Mouse (Mus musculus) kidney, adult 18-20 months (tissue): ENCODE results near the gene Zfp768.
"Not testable (repeated sequence)": the region's sequence is repeated elsewhere in the genome, so short reads cannot be mapped to it uniquely, and the experiment has no call there.

Experiments
- DNase-seq: peaks from one replicate; pipeline ENCODE4 v3.0.0; 2021

The Zfp768 gene

DNA sequence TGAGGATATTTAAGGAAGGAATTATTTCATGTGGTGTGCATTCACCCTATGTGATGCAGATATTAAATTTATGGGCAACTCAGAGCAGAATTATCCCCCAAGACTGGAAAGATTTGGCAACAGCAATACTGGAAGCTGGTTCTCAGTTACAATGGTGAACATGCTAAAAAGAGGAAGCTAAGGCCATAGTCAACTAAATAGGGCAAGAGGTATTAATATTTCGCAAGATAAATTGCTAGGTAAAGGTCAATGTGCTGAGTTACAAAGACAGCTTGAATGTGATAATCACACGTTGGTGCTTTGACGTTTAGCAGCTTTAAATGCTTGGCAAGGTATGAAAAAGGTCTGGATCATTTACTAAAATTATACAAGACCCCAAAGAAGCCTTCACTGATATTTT is 10.4 kb upstream of the Zfp768 start:
- DNase-seq: no peak

DNA sequence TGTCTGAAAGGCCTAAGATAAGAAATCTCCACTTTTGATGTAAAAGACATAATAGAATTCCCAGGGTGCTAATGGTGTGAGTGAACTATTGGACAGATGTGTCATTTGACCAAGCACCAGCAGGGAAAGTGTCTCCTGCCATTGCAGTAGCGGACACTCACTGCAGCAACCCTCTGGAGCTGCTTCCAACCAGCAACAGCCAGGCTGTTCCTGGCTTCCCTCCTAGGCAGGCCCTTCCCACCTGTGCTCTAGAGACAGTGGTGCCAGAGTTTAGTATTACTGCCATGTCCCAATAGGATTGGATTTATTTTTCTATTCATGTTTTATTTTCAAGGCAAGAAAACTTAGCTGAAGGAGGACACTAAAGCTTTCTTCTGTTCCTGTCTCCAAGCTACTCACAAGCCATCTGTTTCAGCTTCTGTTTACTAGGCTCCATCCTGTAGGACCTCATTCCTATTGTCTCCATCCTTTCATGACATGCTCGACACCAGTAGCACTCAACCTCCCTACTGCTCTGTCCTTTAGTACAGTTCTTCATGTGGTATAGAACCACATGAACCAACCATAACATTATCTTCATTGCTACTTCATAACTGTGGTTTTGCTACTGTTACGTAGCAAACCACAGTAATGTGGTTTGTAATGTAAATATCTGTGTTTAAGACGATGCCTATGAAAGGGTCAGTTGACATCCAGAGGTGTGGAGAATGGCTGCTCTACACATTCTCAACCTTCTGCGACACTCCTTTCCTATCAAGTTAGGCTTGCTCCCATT is 6.0 kb upstream of the Zfp768 start:
- DNase-seq: no peak

DNA sequence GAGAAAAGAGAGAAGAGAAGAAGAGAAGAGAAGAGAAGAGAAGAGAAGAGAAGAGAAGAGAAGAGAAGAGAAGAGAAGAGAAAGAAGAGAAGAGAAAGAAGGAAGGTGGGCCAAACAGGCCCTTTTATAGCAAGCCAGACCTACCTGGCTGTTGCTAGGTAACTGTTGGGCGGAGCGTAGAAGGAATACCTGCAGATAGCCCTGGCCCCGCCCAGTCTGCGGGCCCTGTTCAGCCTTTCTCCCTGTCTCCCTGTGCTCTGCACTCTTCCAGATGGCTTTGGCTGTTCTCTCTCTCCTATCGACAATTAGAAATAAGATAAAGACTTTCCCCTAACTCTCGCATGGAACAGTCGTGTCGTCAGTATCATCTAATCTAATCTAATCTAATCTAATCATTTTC is 1.3 kb upstream of the Zfp768 start:
- peak; percentile 78 for DNase-seq

DNA sequence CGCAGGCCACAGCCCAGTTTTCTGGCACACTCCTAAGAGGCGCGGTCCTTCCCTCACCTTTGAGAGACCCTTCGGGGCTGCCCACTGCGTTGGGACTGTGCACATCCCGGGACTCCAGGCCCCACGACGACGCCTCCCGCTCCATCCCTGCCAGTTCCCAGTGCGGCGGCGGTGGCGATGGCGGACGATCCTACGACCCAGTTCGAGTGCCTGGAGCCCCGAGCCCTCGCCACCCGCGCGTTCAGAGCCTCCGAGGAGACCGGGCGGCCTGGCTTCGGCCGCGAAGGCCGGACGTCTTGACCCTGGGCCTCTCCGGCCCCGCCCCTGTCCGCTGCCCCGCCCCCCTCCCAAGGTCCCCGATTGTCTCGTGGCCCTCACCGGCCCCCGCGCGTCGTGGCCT is 297 bp downstream of the Zfp768 start:
- peak; percentile 88 for DNase-seq

DNA sequence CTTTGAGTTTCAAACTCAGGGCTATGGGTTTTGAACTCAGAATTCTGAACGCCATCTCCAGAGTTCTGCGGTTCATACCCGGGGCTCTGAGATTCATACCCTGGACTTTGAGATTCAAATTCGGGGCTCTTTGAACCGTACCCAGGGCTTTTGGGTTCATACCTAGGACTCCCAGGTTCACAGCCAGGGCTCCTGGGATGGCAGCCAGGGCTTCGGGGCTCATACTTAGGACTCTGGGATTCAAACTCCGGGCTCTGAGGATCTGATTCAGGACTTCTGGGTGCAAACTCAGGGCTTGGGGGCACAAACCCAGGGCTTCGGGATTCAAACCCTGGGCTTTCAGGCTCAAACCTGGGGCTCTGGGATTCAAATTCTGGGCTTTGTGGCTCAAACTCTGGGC is 1.0 kb downstream of the Zfp768 start:
- peak; percentile 45 for DNase-seq

DNA sequence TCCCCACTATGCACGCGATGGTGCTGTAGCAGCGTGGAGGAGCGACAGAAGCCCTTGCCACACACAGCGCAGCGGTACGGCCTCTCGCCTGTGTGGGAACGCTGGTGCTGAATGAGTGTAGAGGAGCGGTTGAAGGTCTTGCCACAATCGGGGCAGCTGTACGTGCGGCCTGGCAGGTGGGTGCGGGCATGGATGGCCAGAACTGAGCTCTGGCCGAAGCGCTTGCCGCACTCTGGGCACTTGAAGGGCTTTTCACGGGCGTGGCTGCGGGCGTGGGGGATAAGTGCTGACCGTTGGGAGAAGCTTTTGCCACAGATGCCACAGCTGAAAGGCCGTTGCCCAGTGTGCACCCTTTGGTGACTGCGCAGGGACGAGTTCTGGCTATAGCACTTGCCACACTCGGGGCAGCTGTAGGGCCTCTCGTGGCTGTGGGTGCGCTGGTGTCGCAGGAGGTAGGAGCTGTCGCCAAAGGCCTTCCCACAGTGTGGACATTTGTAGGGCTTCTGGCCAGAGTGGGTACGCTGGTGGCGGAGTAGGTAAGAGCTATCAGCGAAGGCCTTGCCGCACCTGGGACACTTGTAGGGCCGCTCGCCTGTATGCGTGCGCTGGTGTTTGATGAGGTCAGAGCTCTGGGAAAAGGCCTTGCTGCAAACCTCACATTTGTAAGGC is 1.9 kb downstream of the Zfp768 start:
- DNase-seq: no peak

DNA sequence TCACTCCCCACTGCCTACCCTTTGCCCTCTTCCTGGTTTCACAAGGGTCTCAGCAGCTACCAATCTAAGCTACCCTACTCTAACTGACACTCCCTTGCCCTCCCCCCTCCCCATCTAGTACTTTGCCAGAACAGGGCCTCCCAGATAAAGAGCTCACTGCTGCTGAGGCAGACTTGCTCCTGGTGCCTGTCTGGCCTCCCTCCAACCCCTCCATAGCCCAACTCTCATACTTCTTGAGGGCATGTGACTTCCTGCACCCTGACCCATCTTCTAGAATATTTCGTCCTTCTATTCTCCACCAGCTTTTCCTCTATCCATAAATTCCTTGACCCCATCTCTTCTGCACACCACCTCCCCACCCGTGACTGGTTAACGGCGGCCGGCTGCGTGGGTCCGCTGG is 2.5 kb downstream of the Zfp768 start:
- no peak for DNase-seq

DNA sequence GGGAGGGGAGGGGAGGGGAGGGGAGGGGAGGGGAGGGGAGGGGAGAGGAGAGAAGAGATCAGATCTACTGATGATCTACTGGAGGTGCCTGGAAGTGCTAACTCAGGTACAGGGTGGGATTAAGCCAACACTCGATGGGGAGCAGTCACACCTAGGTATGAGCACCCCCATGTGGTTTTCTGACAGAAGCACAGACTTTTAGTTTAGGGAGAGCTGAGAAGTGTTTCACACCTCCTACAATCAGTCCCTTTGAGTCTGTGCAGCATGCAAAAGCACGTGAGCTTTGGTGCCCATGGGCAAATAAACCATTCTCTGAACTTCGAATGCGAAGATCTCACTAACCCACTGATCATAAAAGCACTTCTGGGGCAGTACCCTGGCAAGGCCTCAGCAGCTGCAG is 3.1 kb downstream of the Zfp768 start:
- DNase-seq: peak; percentile 31

DNA sequence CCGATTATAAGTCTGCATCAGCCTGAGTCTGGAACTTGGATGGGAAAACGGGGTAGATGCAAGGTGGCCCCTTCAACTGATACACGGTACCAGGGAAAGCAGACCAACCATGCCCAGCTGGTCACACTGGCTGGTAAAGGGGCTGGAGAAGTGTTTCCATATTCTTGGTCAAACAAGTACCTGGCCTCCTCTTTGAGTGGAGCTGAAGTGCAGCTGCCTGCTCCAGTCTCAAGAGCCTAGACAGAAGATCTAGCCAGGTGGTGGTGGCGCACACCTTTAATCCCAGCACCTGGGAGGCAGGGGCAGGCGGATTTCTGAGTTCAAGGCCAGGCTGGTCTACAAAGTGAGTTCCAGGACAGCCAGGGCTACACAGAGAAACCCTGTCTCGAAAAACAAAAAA is 3.5 kb downstream of the Zfp768 start:
- DNase-seq: not testable (repeated sequence)

DNA sequence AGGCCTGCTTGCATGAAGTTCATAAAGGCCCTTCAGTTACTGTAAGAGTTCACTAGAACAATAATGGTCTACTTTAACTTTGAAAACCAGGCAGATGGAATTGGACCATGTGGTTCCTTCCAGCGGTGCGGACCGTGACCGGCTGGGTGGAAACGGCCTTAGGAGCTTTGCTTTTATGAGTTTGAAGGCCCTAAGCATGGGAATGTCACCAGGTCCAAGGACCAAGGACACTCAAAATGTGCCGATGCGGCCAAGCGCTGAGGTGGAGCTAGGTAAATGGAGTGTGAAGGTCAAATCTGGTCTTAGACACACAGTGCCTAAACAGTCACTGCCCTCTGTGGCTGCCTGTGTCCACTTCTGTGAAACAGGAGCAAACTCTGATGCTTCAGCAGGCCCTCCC is 4.0 kb downstream of the Zfp768 start:
- peak; percentile 73 for DNase-seq

DNA sequence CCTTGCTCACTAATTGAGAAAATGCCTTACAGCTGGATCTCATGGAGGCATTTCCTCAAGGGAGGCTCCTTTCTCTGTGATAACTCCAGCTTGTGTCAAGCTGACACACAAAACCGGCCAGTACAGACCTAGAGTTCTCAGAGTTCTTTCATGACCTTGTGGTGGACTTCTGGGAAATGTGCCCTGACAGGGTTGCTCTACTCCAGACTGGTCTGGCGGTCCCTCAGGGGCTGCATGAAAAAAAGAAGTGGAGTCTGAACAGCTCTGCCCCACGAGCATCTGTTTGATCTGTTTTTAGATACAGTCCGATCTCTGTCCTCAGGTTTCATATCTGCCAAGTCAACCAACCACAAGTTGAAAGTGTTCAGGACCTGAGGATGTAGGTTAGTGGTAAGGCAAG is 7.8 kb downstream of the Zfp768 start:
- DNase-seq: peak; percentile 17

DNA sequence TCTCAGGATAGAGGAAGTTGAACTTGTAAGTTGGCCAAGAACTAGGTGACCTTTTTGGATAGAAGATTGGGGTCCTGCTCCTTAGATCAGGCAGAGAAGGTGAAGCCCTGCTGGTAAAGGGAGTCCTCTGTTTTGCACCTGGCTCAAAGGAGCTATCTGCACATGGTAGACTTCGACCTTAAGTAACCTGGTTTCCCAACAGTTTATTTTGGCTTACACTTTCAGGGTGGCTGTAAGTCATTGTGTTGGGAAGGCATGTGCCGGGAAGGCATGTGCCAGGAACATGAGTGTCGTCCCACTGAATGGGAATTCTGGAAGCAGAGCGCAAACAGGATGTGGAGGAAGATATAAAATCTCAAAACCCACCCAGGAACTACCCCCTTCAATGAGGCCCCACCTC is 9.8 kb downstream of the Zfp768 start:
- DNase-seq: no peak

DNA sequence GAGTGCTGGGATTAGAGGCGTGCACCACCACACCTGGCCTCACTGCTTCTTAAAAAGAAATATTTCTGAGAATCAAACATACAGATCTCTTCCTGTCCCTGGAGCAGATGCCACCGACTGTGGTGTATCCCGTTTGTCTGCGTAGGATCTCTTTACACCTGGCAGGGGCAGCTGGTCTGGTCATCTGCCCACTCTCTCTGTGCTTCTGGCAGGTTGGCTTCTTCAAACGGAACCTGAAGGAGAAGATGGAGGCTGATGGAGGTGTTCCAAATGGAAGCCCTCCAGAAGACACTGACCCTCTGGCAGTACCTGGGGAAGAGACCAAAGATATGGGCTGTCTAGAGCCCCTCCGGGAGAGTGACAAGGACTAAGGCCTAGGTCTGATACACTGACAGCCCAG is 12.1 kb downstream of the Zfp768 start:
- no peak for DNase-seq

DNA sequence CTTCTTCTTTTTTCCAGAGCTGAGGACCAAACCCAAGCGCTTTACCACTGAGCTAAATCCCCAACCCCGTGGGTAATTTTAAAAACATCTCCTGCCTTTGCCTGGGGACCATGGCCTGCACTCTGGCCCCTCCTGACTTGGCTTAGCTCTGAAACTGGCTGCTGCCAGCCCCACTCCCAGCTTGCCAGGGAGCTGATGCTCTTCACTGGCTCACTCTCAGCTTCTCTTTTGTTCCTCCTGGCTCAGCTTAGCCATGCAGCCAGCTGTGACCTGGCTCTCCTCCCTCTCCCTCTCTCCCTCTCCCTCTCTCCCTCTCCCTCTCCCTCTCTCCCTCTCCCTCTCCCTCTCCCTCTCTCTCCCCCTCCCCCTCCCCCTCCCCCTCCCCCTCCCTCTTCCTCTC is 18.7 kb downstream of the Zfp768 start:
- DNase-seq: peak; percentile 17

DNA sequence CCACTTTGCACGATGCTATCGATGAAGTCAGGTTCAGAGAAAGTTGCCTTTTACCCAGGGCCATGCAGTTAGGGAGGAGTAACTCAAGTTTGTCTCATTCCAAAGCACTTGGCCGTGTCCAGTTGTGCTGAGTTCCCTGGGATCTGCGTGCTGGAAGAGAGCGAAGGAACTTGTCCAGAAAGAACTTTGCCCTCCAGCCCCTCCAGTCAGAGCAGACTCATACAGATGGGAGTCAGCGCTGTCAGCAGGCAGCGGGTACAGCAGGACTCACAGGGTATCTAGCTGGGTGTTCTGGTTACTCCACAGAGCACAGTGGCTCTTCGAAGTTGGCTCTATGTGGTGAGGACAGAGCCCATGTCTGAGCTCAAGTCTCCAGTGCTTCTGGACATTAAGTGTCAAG is 19.8 kb downstream of the Zfp768 start:
- peak; percentile 34 for DNase-seq

DNA sequence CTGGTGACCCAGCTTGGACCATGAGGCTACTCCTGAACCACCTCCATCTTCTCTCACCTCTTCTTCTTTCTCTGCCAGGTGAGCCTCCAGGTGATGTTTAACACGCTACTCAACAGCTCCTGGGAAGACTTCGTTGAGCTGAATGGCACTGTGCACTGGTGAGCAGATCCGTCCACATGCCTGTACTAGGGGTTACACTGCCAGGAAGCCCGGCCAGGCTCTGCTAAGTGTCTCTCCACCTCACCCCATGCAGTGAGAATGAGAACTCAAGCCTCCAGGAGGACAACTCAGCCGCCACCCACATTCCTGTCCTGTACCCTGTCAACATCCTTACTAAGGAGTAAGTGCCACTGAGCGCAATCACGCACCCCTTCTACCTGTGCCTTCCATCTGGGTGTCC is 20.4 kb downstream of the Zfp768 start:
- DNase-seq: no peak

DNA sequence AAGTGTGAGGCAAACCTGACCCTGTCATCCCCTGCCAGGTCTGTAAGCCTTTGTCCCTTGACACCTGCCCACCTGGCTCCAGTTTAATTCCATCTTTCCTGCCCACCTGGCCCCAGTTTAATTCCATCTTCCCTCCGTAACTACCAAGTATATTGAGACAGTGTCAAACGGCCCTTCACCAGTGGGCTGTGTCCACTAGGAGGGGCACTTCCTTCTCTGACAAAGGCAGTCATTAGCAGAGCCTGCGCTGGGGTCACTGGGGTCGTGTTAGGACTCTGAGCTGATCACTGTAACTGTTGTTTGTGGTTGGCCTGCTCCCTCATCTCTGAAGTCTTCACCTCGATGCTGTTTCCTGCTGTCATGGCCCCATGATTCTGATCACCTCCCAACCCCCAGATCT is 23.3 kb downstream of the Zfp768 start:
- peak; percentile 31 for DNase-seq

DNA sequence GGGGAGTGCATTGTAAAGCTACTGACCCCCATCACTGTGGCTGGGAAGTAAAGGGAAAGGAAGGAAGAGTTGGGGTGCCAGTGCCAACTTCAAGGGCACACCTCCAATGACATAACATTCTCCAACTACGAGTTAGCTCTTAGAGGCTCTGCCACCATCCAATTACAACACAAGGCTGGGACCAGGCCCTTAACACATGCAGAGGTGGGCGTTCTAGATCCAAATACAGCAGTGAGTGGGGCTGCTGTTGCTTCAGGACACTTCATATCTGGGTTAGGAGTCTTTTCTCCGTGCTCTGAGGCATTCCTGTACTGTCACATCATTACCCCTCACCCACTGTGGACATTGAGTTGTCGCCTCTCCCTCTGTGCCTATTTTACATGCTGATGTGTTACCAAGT is 24.3 kb downstream of the Zfp768 start:
- no peak for DNase-seq

DNA sequence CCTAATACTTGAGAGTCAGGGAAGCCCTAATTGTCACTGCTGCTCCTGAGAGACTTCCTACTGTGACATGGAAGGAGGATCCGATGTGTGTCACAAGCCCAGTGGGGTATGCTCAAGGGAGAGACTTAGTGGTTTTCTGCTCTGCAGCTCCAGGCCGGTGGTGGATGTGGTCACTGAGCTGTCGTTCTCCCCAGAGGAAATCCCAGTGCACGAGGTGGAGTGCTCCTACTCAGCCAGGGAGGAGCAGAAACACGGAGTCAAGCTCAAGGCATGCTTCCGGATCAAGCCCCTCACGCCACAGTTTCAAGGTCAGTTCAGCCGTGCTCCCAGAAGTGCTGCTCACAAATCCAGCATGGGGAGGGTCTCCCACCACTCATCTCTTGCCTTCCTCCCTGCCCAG is 31.5 kb downstream of the Zfp768 start:
- no peak for DNase-seq

DNA sequence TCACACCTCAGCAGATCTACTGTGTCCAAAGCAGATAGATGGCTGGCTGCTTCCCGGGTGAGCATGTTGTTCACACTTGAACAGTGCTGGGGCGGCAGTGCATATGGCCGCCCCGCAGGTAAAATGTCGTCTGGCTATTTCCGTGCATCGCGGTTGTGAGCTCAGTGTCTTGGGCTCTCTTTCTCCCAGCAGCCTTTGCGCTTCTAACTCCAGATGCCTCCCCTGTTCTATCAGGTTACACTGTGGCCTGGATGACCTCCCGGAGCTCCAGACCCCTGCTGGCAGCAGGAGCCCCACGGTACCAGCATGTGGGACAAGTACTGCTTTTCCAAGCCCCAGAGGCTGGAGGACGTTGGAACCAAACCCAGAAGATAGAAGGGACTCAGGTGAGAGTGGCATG is 35.4 kb downstream of the Zfp768 start:
- DNase-seq: no peak

DNA sequence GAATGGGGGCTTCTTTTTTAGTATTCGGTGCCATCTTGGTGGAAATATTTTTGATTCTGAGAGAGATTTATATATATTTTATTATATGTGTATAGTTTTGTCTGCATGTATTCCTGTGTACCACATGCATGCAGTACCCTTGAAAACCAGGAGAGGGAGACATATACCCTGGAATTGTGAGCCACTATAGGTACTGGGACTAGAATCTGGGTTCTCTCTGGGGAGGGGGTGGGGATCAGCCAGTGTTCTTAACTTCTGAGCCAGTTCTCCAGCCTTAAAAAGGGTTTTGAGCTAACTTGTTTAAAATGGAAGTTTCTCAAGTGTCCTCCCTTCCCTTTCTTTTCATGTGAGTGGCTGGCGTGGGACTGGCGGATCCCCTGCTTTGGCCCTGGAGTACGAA is 36.5 kb downstream of the Zfp768 start:
- DNase-seq: peak; percentile 29

DNA sequence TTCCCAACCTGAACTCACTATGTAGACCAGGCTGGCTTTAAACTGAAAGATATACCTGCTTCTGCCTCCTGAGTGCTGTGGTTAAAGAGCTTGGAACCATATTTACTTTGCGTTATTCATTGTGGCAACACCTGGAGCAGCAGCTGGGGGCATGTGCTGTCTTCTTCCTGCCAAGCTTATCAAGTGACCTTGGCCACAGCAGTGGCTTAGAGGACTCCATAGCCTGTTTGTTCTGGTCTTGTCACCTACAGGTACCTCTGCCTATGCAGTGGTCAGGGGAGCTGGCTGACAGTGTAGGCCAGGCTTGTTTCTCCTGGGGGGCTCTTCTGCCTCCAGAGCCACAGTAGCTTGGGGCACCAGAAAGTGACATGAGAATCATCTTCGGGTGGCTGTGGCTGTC is 37.0 kb downstream of the Zfp768 start:
- no peak for DNase-seq

DNA sequence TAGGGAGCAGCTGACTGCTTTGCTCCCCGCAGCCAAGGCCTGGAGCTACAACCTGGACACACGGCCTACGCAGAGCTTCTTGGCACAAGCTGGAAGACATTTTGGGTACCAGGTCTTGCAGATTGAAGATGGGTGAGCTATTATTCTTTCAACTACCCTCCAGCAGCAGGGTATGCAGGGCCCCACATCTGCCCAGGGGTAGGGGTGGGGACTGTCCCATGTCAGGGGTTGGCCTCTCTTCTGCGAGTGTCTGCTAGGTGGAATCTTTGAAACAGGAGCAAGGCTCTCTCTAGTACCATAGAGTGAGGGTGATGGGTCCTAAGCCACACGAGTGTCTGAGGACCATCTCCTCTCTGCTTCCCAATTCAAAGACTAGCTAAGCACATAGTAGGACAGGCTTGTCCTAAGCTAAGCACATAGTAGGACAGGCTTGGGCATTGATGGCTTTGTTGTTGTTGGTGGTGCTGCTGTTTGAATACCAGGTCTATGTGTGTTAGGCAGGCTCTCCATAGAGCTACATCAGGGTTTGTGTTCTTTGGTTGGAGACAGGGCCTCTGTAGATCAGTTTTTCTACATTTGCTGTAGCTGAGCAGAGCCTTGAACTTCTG is 47.7 kb downstream of the Zfp768 start:
- DNase-seq: no peak

DNA sequence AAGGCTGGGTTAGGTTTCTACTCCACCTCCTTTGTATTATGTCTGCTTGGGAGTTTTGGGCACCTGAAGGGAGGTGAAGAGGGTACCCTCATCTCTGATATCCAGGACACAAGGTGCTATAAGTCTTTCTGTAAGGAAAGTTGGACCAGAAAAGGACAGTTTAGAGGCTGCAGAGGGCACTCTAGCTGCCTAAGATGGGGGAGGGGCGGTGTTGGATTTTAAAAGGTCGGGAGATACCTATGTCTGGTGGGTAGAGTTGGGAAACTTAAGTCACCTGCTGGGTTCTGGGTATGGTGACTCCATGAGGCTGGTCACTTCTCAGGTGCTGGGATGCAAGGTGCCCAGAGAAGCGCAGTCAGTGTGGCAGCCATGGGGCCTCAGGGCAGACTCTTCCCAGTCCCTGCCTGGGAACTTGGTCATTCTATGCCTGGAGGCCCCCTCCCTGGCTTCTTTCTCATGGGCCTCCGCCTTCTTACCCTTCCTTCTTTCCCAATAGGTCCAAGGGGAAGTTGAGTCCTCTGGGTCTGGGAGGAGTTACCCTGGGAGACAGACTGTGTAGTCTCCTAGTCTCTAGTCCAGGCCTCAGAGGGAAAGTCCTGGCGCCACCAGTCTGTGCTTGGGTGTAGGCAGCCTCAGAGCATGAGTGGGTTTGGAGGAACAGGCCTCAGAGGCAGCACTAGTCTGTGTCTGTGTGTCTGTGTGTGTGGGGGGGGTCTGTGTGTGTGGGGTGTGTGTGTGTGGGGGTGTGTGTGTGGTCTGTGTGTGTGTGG is 48.4 kb downstream of the Zfp768 start:
- no peak for DNase-seq
